Mouse (Mus musculus): ENCODE measurements around the gene Coq8b. TPM values are rescaled to one million over a fixed set of nuclear protein-coding genes. Genes with fewer than 3 reads are reported as not detected.

The Coq8b gene
- polyA plus RNA-seq, 1 experiment from 2014 or later: 26.4 TPM

DNA sequence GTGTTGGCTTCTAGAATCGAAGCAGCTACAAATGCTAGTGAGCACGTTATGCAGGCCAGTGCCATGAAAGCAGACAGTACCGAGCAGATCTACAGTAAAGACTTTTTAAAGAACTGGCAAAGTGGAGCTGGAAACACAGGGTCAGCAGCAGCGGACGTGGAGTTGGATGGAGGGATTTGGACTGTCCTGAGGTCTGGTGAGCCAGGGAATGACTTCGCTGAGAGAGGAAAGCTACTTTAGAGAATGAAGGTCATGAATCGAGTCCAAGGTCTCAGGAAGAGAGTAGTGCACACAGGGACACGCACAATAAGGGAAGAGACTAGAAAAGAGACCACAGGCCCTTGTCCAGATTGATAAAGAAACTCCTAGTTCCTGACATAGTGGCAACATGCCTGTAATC lies 35.2 kb upstream of the Coq8b start:
- Histone ChIP-seq H3K9ac (ENCODE audit: low read length) (no peak overlapping the region), H3K4me2 (ENCODE audit: low read depth, low read length) (no peak overlapping the region), H3K9me3 (replicated peaks; ENCODE audit: control insufficient read depth, low read length) (no peaks in the 10 kb centered on the region), H3K4me3 (replicated peaks; ENCODE audit: low read length) (no peak overlapping the region), H3K4me1 (ENCODE audit: control insufficient read depth, insufficient read depth, low read length) (peaks cover 8% of the 10 kb centered on the region), H3K27ac (ENCODE audit: low read length) (no peak overlapping the region), H3K27me3 (ENCODE audit: control insufficient read depth, insufficient read depth, low read length) (no peaks in the 10 kb centered on the region), H3K36me3 (ENCODE audit: control insufficient read depth, insufficient read depth, low read length) (peaks cover 7% of the 10 kb centered on the region; the same call in 1 of the 2 replicates)
- ATAC-seq (ENCODE audit: insufficient read depth, low FRiP score): no peak
- WGBS: 91% methylated on average over 8 of the region's 8 CpGs

GRCm38 (mm10) chr7:27198355-27198754 lies 34.5 kb upstream of the Coq8b start:
- H3K4me2 ChIP-seq (ENCODE audit: low read depth, low read length): no peak overlapping the region
- H3K4me1 ChIP-seq (ENCODE audit: control insufficient read depth, insufficient read depth, low read length): peaks cover 8% of the 10 kb centered on the region
- no peak overlapping the region for H3K9ac ChIP-seq (ENCODE audit: low read length)
- ATAC-seq (ENCODE audit: insufficient read depth, low FRiP score): no peak
- H3K27ac ChIP-seq (ENCODE audit: low read length): no peak overlapping the region
- H3K36me3 ChIP-seq (ENCODE audit: control insufficient read depth, insufficient read depth, low read length): no peaks in the 10 kb centered on the region; the same call in 1 of the 2 replicates
- H3K4me3 ChIP-seq (replicated peaks; ENCODE audit: low read length): no peak overlapping the region
- no peaks in the 10 kb centered on the region for H3K9me3 ChIP-seq (replicated peaks; ENCODE audit: control insufficient read depth, low read length)
- no peaks in the 10 kb centered on the region for H3K27me3 ChIP-seq (ENCODE audit: control insufficient read depth, insufficient read depth, low read length)

GRCm38 (mm10) chr7:27198779-27199178 lies 34.0 kb upstream of the Coq8b start:
- no peaks in the 10 kb centered on the region for H3K27me3 ChIP-seq (ENCODE audit: control insufficient read depth, insufficient read depth, low read length)
- peaks cover 8% of the 10 kb centered on the region for H3K4me1 ChIP-seq (ENCODE audit: control insufficient read depth, insufficient read depth, low read length)
- no peak overlapping the region for H3K4me2 ChIP-seq (ENCODE audit: low read depth, low read length)
- H3K9me3 ChIP-seq (replicated peaks; ENCODE audit: control insufficient read depth, low read length): no peaks in the 10 kb centered on the region
- H3K27ac ChIP-seq (ENCODE audit: low read length): no peak overlapping the region
- no peak overlapping the region for H3K4me3 ChIP-seq (replicated peaks; ENCODE audit: low read length)
- no peak for ATAC-seq (ENCODE audit: insufficient read depth, low FRiP score)
- WGBS: 94% methylated on average over 8 of the region's 8 CpGs
- no peak overlapping the region for H3K9ac ChIP-seq (ENCODE audit: low read length)
- H3K36me3 ChIP-seq (ENCODE audit: control insufficient read depth, insufficient read depth, low read length): no peaks in the 10 kb centered on the region; the same call in 1 of the 2 replicates

DNA sequence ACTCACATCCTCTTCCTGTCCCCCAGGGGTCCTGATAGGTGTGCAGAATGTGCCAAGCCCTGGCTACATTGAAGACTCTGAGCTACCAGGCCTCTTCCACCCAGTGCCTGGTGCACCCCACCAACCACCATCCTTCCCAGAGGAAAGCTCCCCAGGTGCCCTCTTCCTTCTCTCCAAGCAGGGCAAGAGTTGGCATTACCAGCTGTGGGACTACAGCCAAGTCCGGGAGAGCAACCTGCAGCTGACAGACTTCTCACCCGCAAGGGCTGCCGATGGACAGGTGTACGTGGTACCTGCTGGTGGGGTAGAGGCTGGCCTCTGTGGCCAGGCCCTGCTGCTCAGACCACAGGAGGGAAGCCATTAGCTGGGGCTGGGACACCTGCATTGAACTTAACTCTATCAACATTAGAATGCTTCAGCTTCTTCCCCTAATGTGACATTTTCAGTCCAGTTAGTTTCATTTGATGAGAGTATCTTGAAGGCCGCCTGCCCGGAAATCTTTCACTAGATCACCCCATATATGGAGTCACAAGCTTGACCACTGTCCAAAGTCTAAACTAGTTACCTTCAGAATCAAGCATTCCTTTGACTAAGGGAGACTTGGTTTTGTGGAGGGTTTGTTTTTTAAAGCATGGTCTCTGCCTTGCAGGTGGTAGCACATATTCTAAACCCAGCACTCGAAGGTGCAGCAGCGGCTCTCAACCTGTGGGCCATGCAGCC lies 28.9 kb upstream of the Coq8b start:
- Histone ChIP-seq H3K4me2 (ENCODE audit: low read depth, low read length) (no peak overlapping the region), H3K4me3 (replicated peaks; ENCODE audit: low read length) (no peak overlapping the region), H3K9ac (ENCODE audit: low read length) (no peak overlapping the region), H3K36me3 (ENCODE audit: control insufficient read depth, insufficient read depth, low read length) (peaks cover 11% of the 10 kb centered on the region), H3K27me3 (ENCODE audit: control insufficient read depth, insufficient read depth, low read length) (no peaks in the 10 kb centered on the region), H3K4me1 (ENCODE audit: control insufficient read depth, insufficient read depth, low read length) (no peaks in the 10 kb centered on the region), H3K9me3 (replicated peaks; ENCODE audit: control insufficient read depth, low read length) (no peaks in the 10 kb centered on the region), H3K27ac (ENCODE audit: low read length) (no peak overlapping the region)
- ATAC-seq (ENCODE audit: insufficient read depth, low FRiP score): 0 out of 2 replicates have a peak, but pooled peaks have one; percentile 18
- 91% methylated on average over 8 of the region's 8 CpGs for WGBS

- peaks cover 36% of the 10 kb centered on the region for H3K36me3 ChIP-seq (ENCODE audit: control insufficient read depth, insufficient read depth, low read length)
- H3K4me1 ChIP-seq (ENCODE audit: control insufficient read depth, insufficient read depth, low read length): no peaks in the 10 kb centered on the region
- ATAC-seq (ENCODE audit: insufficient read depth, low FRiP score): no peak
- no peak overlapping the region for H3K4me3 ChIP-seq (replicated peaks; ENCODE audit: low read length)
- H3K27ac ChIP-seq (ENCODE audit: low read length): no peak overlapping the region
- no peak overlapping the region for H3K9ac ChIP-seq (ENCODE audit: low read length)
- 86% methylated on average over 2 of the region's 2 CpGs for whole genome bisulfite sequencing
- H3K27me3 ChIP-seq (ENCODE audit: control insufficient read depth, insufficient read depth, low read length): no peaks in the 10 kb centered on the region
- H3K4me2 ChIP-seq (ENCODE audit: low read depth, low read length): no peak overlapping the region
- no peaks in the 10 kb centered on the region for H3K9me3 ChIP-seq (replicated peaks; ENCODE audit: control insufficient read depth, low read length)
Measured at GRCm38 (mm10) chr7:27212626-27213025, 20.2 kb upstream of the Coq8b start.

GRCm38 (mm10) chr7:27218586-27218985 lies 14.2 kb upstream of the Coq8b start:
- WGBS: 85% methylated on average over 7 of the region's 7 CpGs
- H3K27ac ChIP-seq (ENCODE audit: low read length): no peak overlapping the region
- no peak overlapping the region for H3K9ac ChIP-seq (ENCODE audit: low read length)
- peaks cover 3% of the 10 kb centered on the region; the same call in 1 of the 2 replicates for H3K4me1 ChIP-seq (ENCODE audit: control insufficient read depth, insufficient read depth, low read length)
- no peaks in the 10 kb centered on the region for H3K27me3 ChIP-seq (ENCODE audit: control insufficient read depth, insufficient read depth, low read length)
- H3K9me3 ChIP-seq (replicated peaks; ENCODE audit: control insufficient read depth, low read length): no peaks in the 10 kb centered on the region
- peaks cover 13% of the 10 kb centered on the region for H3K36me3 ChIP-seq (ENCODE audit: control insufficient read depth, insufficient read depth, low read length)
- H3K4me2 ChIP-seq (ENCODE audit: low read depth, low read length): no peak overlapping the region
- H3K4me3 ChIP-seq (replicated peaks; ENCODE audit: low read length): no peak overlapping the region
- ATAC-seq (ENCODE audit: insufficient read depth, low FRiP score): no peak

- Histone ChIP-seq H3K27ac (ENCODE audit: low read length) (no peak overlapping the region), H3K4me2 (ENCODE audit: low read depth, low read length) (no peak overlapping the region), H3K4me3 (replicated peaks; ENCODE audit: low read length) (no peak overlapping the region), H3K9me3 (replicated peaks; ENCODE audit: control insufficient read depth, low read length) (no peaks in the 10 kb centered on the region), H3K36me3 (ENCODE audit: control insufficient read depth, insufficient read depth, low read length) (peaks cover 8% of the 10 kb centered on the region), H3K27me3 (ENCODE audit: control insufficient read depth, insufficient read depth, low read length) (no peaks in the 10 kb centered on the region), H3K9ac (ENCODE audit: low read length) (no peak overlapping the region), H3K4me1 (ENCODE audit: control insufficient read depth, insufficient read depth, low read length) (peaks cover 16% of the 10 kb centered on the region)
- WGBS: 78% methylated on average over 11 of the region's 11 CpGs
- ATAC-seq (ENCODE audit: insufficient read depth, low FRiP score): no peak
Measured at GRCm38 (mm10) chr7:27219937-27220336, 12.9 kb upstream of the Coq8b start.

DNA sequence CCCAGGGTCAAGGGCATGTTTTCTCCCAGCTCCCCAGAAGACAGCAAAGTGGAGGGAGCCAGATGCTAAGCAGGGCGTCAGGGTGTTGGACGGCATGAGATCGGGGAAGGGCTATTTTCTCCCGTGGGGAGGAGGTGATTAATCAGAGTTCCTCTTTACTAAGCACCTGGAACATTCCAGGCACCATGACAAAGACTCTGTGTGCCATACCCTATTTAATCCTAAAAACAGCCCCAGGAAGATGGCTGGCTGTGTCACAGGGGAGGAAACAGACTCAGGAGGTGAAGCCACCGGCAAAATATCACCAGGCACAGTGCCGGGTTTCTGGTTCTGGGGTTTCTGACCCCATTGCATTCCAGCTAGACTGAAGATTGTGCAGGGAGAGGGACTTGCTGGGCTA lies 10.9 kb upstream of the Coq8b start:
- Histone ChIP-seq H3K36me3 (ENCODE audit: control insufficient read depth, insufficient read depth, low read length) (peaks cover 3% of the 10 kb centered on the region; the same call in 1 of the 2 replicates), H3K4me1 (ENCODE audit: control insufficient read depth, insufficient read depth, low read length) (peaks cover 36% of the 10 kb centered on the region), H3K9me3 (replicated peaks; ENCODE audit: control insufficient read depth, low read length) (no peaks in the 10 kb centered on the region), H3K27ac (ENCODE audit: low read length) (no peak overlapping the region; the same call in 1 of the 2 replicates), H3K9ac (ENCODE audit: low read length) (0 out of 2 replicates have a peak overlapping the region, but pooled peaks have one; percentile 7), H3K4me2 (ENCODE audit: low read depth, low read length) (no peak overlapping the region), H3K4me3 (replicated peaks; ENCODE audit: low read length) (no peak overlapping the region), H3K27me3 (ENCODE audit: control insufficient read depth, insufficient read depth, low read length) (no peaks in the 10 kb centered on the region)
- 61% methylated on average over 6 of the region's 6 CpGs for WGBS
- no peak for ATAC-seq (ENCODE audit: insufficient read depth, low FRiP score)

DNA sequence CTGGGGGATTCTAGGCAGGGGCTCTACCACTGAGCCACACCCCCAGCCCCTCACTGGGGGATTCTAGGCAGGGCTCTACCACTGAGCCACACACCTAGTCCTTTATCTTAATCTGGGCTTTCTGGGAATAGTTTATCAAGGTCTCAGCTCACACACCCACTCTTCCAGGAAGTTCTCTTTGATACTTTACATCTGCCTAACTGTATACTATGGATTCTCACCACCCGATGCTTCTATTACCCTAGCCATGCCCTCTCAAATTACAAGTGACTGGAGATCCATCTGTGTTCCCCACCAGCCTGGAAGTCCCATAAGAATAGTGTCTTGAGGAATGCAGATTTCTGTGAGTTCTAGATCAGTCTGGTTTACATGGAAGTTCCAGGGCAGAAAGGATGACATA lies 10.3 kb upstream of the Coq8b start:
- no peaks in the 10 kb centered on the region for H3K36me3 ChIP-seq (ENCODE audit: control insufficient read depth, insufficient read depth, low read length)
- H3K9me3 ChIP-seq (replicated peaks; ENCODE audit: control insufficient read depth, low read length): no peaks in the 10 kb centered on the region
- H3K27ac ChIP-seq (ENCODE audit: low read length): no peak overlapping the region
- no peak overlapping the region for H3K9ac ChIP-seq (ENCODE audit: low read length)
- no peak for ATAC-seq (ENCODE audit: insufficient read depth, low FRiP score)
- no peak overlapping the region for H3K4me3 ChIP-seq (replicated peaks; ENCODE audit: low read length)
- H3K4me2 ChIP-seq (ENCODE audit: low read depth, low read length): no peak overlapping the region
- peaks cover 37% of the 10 kb centered on the region for H3K4me1 ChIP-seq (ENCODE audit: control insufficient read depth, insufficient read depth, low read length)
- H3K27me3 ChIP-seq (ENCODE audit: control insufficient read depth, insufficient read depth, low read length): no peaks in the 10 kb centered on the region
- 59% methylated on average over 1 of the region's 1 CpGs for WGBS
